Mouse (Mus musculus) myocyte (in vitro differentiated cells): ENCODE measurements around the gene Phf14.

Source experiments
- E2F4 ChIP-seq: IDR thresholded peaks from one replicate; pipeline ENCODE4 v1.6.1; 2011; ENCODE audit warnings: mild to moderate bottlenecking, control low read depth, moderate library complexity; ENCODE audit not compliant: insufficient read depth
- MAX ChIP-seq: IDR thresholded peaks from one replicate; pipeline ENCODE4 v1.6.1; 2011; ENCODE audit warnings: low read depth, mild to moderate bottlenecking, control low read depth
- POLR2A ChIP-seq: IDR thresholded peaks from one replicate; pipeline ENCODE4 v1.6.1; 2011; ENCODE audit warnings: low read depth, mild to moderate bottlenecking, control low read depth, moderate library complexity; ENCODE audit not compliant: insufficient read length
- REST ChIP-seq: IDR thresholded peaks from one replicate; pipeline ENCODE4 v1.6.1; 2011; ENCODE audit warnings: mild to moderate bottlenecking, control low read depth, moderate library complexity; ENCODE audit not compliant: insufficient read depth, insufficient read length
- SRF ChIP-seq: IDR thresholded peaks from one replicate; pipeline ENCODE4 v1.6.1; 2011; ENCODE audit warnings: low read depth; ENCODE audit not compliant: control insufficient read depth, insufficient read length
- TCF12 ChIP-seq: IDR thresholded peaks from one replicate; pipeline ENCODE4 v1.6.1; 2011; ENCODE audit warnings: mild to moderate bottlenecking, control low read depth; ENCODE audit not compliant: poor library complexity, insufficient read depth, severe bottlenecking
- USF1 ChIP-seq: IDR thresholded peaks from one replicate; pipeline ENCODE4 v1.6.1; 2011; ENCODE audit warnings: low read depth, mild to moderate bottlenecking, control low read depth, moderate library complexity

- TF ChIP-seq TCF12 (no peak), POLR2A (no peak), USF1 (no peak), REST (no peak), E2F4 (no peak), MAX (no peak), SRF (no peak)
Observed at GRCm38 (mm10) chr6:12023395-12023794, 115.8 kb downstream of the Phf14 start.
